Mouse (Mus musculus): ENCODE results near the gene Cenpm. TPM values are rescaled to one million over a fixed set of nuclear protein-coding genes. Genes with fewer than 3 reads are reported as not detected.
A peak's percentile ranks its signal among the peaks of the same experiment; 100 is the strongest.

Cenpm gene
- total RNA-seq (2014; rRNA removed) (5.2 and 17.9 TPM in 2 replicates), polyA plus RNA-seq (2015; fragmentation: Nextera tagmentation; extraction: Ambion mirVana) (10.2 TPM in 2 replicates)

DNA sequence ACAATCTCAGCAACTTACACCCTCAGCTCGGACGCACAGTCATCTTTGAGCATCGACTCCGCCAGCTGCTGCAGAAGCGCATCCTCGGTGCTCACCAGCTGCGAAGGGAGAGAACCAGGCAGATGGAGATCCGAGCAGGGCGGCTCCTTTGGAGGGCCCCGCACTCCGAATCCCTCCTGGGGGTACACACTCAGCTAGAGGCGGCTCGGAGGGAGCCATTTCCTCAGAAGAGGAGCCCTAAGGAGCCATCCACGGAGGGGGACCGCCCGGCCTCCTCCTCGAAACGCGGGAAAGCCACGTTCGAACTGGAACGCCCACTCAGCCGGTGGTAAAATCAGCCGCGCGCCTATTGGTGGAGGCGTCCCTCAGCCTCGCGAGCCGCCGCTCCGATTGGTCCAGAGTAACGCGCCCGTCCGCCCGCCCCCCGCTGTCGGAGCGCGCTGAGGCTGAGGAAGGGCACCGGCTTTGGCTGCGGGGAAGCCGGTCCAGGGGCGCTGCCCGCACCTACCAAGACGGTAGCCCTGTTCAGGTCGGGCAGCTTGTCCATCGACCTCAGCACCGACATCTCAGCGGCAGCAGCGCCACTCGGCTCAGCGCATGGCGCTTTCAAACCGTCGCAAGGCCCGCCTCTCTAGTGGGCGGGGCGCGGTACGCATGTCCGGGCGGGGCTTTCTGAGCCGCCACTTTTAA, at the start of gene Cenpm:
Gene Cenpm (minus strand): TSS at position 634 of the 690 bp plus-strand sequence.
- ATAC-seq (ENCODE audit: low FRiP score) (peak; percentile 96), DNase-seq (ENCODE audit: low spot score) (peak; percentile 93)
- H3K27ac ChIP-seq (ENCODE audit: low read depth, low read length): 0 out of 2 replicates have a peak within 1 kb of the TSS, but pooled peaks have one; percentile 26
- H3K9me3 ChIP-seq (ENCODE audit: low read length): no peaks in the 10 kb centered on the region
- no peak for TF ChIP-seq CTCF (IDR thresholded peaks at IDR 0.05)
- under 1% methylated on average over 60 of the region's 65 CpGs for WGBS
- H3K36me3 ChIP-seq (ENCODE audit: insufficient read depth, low read length): no peaks in the 10 kb centered on the region
- H3K4me3 ChIP-seq (ENCODE audit: low read depth, low read length): peak within 1 kb of the TSS; percentile 61
- H3K4me2 ChIP-seq (ENCODE audit: low read depth, low read length, poor library complexity, severe bottlenecking): peak within 1 kb of the TSS; percentile 95
- H3K27me3 ChIP-seq (ENCODE audit: insufficient read depth, low read length): no peaks in the 10 kb centered on the region
- H3K4me1 ChIP-seq (ENCODE audit: insufficient read depth, low read length): no peaks in the 10 kb centered on the region
- H3K9ac ChIP-seq (replicated peaks; ENCODE audit: low read length, poor library complexity, severe bottlenecking): peak within 1 kb of the TSS; percentile 62

DNA sequence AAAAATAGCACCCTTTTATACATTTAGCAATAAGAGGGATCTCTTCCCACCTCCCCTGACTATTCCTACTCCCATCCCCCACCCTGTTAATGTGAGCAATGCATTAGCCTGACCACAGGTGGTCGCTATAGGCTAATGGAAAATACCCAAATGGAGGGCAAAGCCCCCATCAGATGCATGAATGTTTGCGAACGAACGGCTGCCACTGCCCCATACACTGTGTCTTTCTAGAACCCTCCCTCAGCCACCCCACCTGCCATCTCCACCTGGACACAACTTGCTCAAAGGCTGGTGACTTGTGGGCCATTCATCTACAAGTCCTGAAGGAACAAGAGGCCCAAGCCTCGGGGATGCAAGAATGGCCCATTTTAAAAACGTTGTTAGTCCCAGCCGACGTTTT, 49.5 kb upstream of the Cenpm start:
- ATAC-seq (ENCODE audit: low FRiP score) (no peak), DNase-seq (ENCODE audit: low spot score) (peak; percentile 83)
- Histone ChIP-seq H3K27me3 (ENCODE audit: insufficient read depth, low read length) (no peaks in the 10 kb centered on the region), H3K9me3 (ENCODE audit: low read length) (no peaks in the 10 kb centered on the region), H3K4me3 (ENCODE audit: low read depth, low read length) (no peak overlapping the region), H3K4me1 (ENCODE audit: insufficient read depth, low read length) (peaks cover 5% of the 10 kb centered on the region; the same call in 1 of the 2 replicates), H3K9ac (replicated peaks; ENCODE audit: low read length, poor library complexity, severe bottlenecking) (no peak overlapping the region), H3K4me2 (ENCODE audit: low read depth, low read length, poor library complexity, severe bottlenecking) (no peak overlapping the region), H3K36me3 (ENCODE audit: insufficient read depth, low read length) (peaks cover 18% of the 10 kb centered on the region), H3K27ac (ENCODE audit: low read depth, low read length) (peak overlapping the region; percentile 55; the same call in 1 of the 2 replicates)
- WGBS: 34% methylated on average over 8 of the region's 8 CpGs
- peak; percentile 85 for TF ChIP-seq CTCF (IDR thresholded peaks at IDR 0.05)

DNA sequence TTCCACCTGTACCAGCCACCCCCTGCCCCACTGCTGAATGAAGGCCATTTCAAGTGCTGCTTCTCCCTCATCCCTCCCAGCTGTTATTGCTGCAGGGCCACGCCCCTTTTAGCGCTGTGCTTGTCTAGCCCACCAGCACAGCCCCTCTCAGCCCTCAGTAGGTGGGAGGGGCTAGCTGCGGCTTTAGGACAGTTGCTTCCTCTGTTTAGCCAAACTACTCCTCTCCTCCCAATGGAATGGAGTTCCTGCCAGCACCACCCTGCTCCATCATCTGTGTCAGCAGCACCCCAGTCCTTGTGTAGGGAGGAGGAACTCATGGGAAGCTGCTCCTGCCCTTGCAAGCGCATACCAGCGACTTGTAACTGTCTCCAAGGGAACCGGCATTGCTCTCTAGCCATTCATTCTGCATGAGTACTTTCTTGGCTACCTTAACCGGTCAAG, 48.7 kb upstream of the Cenpm start:
- DNase-seq (ENCODE audit: low spot score) (peak; percentile 76), ATAC-seq (ENCODE audit: low FRiP score) (peak; percentile 65)
- peaks cover 5% of the 10 kb centered on the region; the same call in 1 of the 2 replicates for H3K4me1 ChIP-seq (ENCODE audit: insufficient read depth, low read length)
- peak overlapping the region; percentile 47; the same call in 1 of the 2 replicates for H3K27ac ChIP-seq (ENCODE audit: low read depth, low read length)
- H3K4me3 ChIP-seq (ENCODE audit: low read depth, low read length): no peak overlapping the region
- H3K4me2 ChIP-seq (ENCODE audit: low read depth, low read length, poor library complexity, severe bottlenecking): no peak overlapping the region
- no peaks in the 10 kb centered on the region for H3K9me3 ChIP-seq (ENCODE audit: low read length)
- no peak overlapping the region for H3K9ac ChIP-seq (replicated peaks; ENCODE audit: low read length, poor library complexity, severe bottlenecking)
- peaks cover 25% of the 10 kb centered on the region for H3K36me3 ChIP-seq (ENCODE audit: insufficient read depth, low read length)
- TF ChIP-seq CTCF (IDR thresholded peaks at IDR 0.05): no peak
- WGBS: 3% methylated on average over 7 of the region's 7 CpGs
- no peaks in the 10 kb centered on the region for H3K27me3 ChIP-seq (ENCODE audit: insufficient read depth, low read length)

DNA sequence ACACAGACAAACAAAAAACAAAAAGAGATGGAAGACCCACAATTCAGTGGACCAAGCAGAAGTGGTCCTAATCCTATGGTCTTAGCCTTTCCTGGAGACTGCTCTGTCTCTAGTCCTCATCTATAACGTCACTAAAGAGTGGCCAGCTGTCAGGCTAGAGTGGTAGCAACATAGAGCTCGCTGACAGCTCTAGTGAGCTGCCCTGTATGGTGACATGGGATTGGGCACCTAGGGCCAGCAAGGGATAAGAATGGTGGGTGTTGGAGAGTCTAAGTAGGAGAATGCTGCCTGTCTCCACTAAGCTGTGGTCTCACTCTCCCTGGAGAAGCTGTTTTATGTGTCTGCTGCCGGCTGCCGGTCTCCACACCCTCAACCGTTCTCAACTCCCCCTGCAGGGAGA, 48.3 kb upstream of the Cenpm start:
- H3K9ac ChIP-seq (replicated peaks; ENCODE audit: low read length, poor library complexity, severe bottlenecking): no peak overlapping the region
- H3K36me3 ChIP-seq (ENCODE audit: insufficient read depth, low read length): peaks cover 30% of the 10 kb centered on the region
- no peak overlapping the region for H3K4me2 ChIP-seq (ENCODE audit: low read depth, low read length, poor library complexity, severe bottlenecking)
- 0 out of 2 replicates have a peak overlapping the region, but pooled peaks have one; percentile 47 for H3K27ac ChIP-seq (ENCODE audit: low read depth, low read length)
- peaks cover 5% of the 10 kb centered on the region; the same call in 1 of the 2 replicates for H3K4me1 ChIP-seq (ENCODE audit: insufficient read depth, low read length)
- no peaks in the 10 kb centered on the region for H3K27me3 ChIP-seq (ENCODE audit: insufficient read depth, low read length)
- peak; percentile 3; the same call in 1 of the 2 replicates for TF ChIP-seq CTCF (IDR thresholded peaks at IDR 0.05)
- 10% methylated on average over 5 of the region's 5 CpGs for WGBS
- DNase-seq (ENCODE audit: low spot score) (no peak), ATAC-seq (ENCODE audit: low FRiP score) (no peak)
- no peak overlapping the region for H3K4me3 ChIP-seq (ENCODE audit: low read depth, low read length)
- H3K9me3 ChIP-seq (ENCODE audit: low read length): no peaks in the 10 kb centered on the region

DNA sequence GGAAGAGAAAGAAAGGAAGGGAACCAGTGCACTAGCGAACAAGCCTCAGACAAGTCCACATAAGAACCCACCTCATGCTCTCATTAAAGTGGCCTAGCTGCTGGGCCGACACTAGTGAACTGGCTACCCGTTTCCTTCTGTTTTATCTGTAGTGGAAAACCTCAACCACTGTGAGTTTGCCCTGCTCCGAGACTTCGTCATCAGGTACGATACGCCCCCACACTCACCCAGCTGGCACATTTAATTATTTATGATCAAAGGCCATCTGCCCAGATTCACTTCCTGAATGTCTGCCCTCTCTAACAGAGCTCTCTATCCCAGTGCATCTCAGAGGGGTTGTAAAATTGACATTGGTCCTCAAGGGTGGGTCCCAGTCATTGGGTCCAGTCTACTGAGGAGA, 45.7 kb upstream of the Cenpm start:
- Histone ChIP-seq H3K9me3 (ENCODE audit: low read length) (no peaks in the 10 kb centered on the region), H3K9ac (replicated peaks; ENCODE audit: low read length, poor library complexity, severe bottlenecking) (no peak overlapping the region), H3K27me3 (ENCODE audit: insufficient read depth, low read length) (no peaks in the 10 kb centered on the region), H3K27ac (ENCODE audit: low read depth, low read length) (no peak overlapping the region), H3K4me3 (ENCODE audit: low read depth, low read length) (no peak overlapping the region), H3K36me3 (ENCODE audit: insufficient read depth, low read length) (peaks cover 47% of the 10 kb centered on the region), H3K4me1 (ENCODE audit: insufficient read depth, low read length) (peaks cover 5% of the 10 kb centered on the region; the same call in 1 of the 2 replicates), H3K4me2 (ENCODE audit: low read depth, low read length, poor library complexity, severe bottlenecking) (no peak overlapping the region)
- no peak for ATAC-seq (ENCODE audit: low FRiP score)
- no peak for TF ChIP-seq CTCF (IDR thresholded peaks at IDR 0.05)
- no peak for DNase-seq (ENCODE audit: low spot score)
- WGBS: 77% methylated on average over 7 of the region's 7 CpGs

DNA sequence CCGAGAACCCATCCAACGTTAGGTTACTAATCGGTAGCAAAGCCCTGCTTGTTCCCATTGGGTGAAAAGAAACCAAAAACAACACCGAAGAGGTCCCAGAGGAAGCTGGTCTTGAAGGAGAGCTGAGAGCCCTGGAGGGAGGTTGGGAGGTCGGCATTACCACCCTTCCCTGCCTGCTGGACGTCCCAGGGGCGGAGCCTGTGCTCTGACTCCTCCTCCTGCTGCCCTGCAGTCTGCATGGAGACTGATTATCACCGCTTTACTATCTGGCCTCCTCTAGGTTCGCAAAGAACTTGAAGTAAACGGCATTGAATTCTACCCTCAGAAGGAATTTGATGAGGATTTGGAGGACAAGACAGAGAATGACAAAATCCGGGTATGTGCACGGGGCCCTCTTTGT, 41.6 kb upstream of the Cenpm start:
- Histone ChIP-seq H3K4me2 (ENCODE audit: low read depth, low read length, poor library complexity, severe bottlenecking) (no peak overlapping the region), H3K27ac (ENCODE audit: low read depth, low read length) (no peak overlapping the region), H3K4me3 (ENCODE audit: low read depth, low read length) (no peak overlapping the region), H3K27me3 (ENCODE audit: insufficient read depth, low read length) (no peaks in the 10 kb centered on the region), H3K9me3 (ENCODE audit: low read length) (no peaks in the 10 kb centered on the region), H3K4me1 (ENCODE audit: insufficient read depth, low read length) (no peaks in the 10 kb centered on the region), H3K36me3 (ENCODE audit: insufficient read depth, low read length) (peaks cover 74% of the 10 kb centered on the region), H3K9ac (replicated peaks; ENCODE audit: low read length, poor library complexity, severe bottlenecking) (no peak overlapping the region)
- ATAC-seq (ENCODE audit: low FRiP score) (no peak), DNase-seq (ENCODE audit: low spot score) (no peak)
- no peak for TF ChIP-seq CTCF (IDR thresholded peaks at IDR 0.05)
- 68% methylated on average over 12 of the region's 12 CpGs for WGBS
